Mouse (Mus musculus) forebrain, embryonic 15.5 days (tissue): ENCODE data around the gene Ifne. TPM values are rescaled to one million over a fixed set of nuclear protein-coding genes. Genes with fewer than 3 reads are reported as not detected.

ENCODE experiments used
- ATAC-seq: fragments of 200-750 bp; cut with Nextera tagmentation; replicated peaks from 2 replicates; pipeline ENCODE4 v1.8.0; 2017; ENCODE audit warnings: mild to moderate bottlenecking, moderate TSS enrichment, moderate library complexity
- H3K27ac ChIP-seq: fragments of 300-500 bp; sonication (generic); replicated peaks from 2 replicates; pipeline ENCODE4 v1.5.1; 2015; ENCODE audit warnings: mild to moderate bottlenecking, inconsistent platforms
- H3K27me3 ChIP-seq: fragments of 300-500 bp; sonication (generic); 2 replicates; pipeline ENCODE4 v1.6.1; 2015; ENCODE audit warnings: inconsistent platforms
- H3K36me3 ChIP-seq: fragments of 300-500 bp; sonication (generic); 2 replicates; pipeline ENCODE4 v1.6.1; 2015; ENCODE audit warnings: mild to moderate bottlenecking, inconsistent platforms
- H3K4me1 ChIP-seq: fragments of 300-500 bp; sonication (generic); 2 replicates; pipeline ENCODE4 v1.6.1; 2015; ENCODE audit warnings: inconsistent platforms
- H3K4me2 ChIP-seq: fragments of 300-500 bp; sonication (generic); replicated peaks from 2 replicates; pipeline ENCODE4 v1.6.1; 2015; ENCODE audit warnings: mild to moderate bottlenecking, inconsistent platforms
- H3K4me3 ChIP-seq: fragments of 300-500 bp; sonication (generic); 2 replicates; pipeline ENCODE4 v1.5.1; 2015; ENCODE audit warnings: mild to moderate bottlenecking, inconsistent platforms
- H3K9ac ChIP-seq: fragments of 300-500 bp; sonication (generic); replicated peaks from 2 replicates; pipeline ENCODE4 v1.6.1; 2015; ENCODE audit warnings: mild to moderate bottlenecking, inconsistent platforms
- H3K9me3 ChIP-seq: fragments of 300-500 bp; sonication (generic); 2 replicates; pipeline ENCODE4 v1.6.1; 2016; ENCODE audit warnings: inconsistent platforms
- WGBS: fragments of 180-500 bp; shearing (Covaris S2); methylation state at CpG from one replicate; pipeline ENCODE4 v1.1.7; 2015; ENCODE audit warnings: mixed read lengths; 5-methylcytosine and 5-hydroxymethylcytosine counted together
- polyA plus RNA-seq: library from polyadenylated mRNA; unstranded; fragments of >200 nt; fragmentation: Nextera tagmentation; extraction: Ambion mirVana; gene quantifications from 2 replicates; pipeline ENCODE4 v1.2.1, GENCODE M21; 2015

Ifne gene
- polyA plus RNA-seq, 1 experiment from 2014 or later: not detected

- Histone ChIP-seq H3K4me3 (no peak overlapping the region), H3K9me3 (no peaks in the 10 kb centered on the region), H3K36me3 (no peaks in the 10 kb centered on the region), H3K9ac (no peak overlapping the region), H3K4me2 (no peak overlapping the region), H3K4me1 (no peaks in the 10 kb centered on the region), H3K27me3 (no peaks in the 10 kb centered on the region), H3K27ac (no peak overlapping the region)
- ATAC-seq: no peak
- 93% methylated on average over 10 of the region's 10 CpGs for WGBS
These were observed 29.9 kb upstream of the Ifne start for GRCm38 (mm10) chr4:88909600-88910534.

DNA sequence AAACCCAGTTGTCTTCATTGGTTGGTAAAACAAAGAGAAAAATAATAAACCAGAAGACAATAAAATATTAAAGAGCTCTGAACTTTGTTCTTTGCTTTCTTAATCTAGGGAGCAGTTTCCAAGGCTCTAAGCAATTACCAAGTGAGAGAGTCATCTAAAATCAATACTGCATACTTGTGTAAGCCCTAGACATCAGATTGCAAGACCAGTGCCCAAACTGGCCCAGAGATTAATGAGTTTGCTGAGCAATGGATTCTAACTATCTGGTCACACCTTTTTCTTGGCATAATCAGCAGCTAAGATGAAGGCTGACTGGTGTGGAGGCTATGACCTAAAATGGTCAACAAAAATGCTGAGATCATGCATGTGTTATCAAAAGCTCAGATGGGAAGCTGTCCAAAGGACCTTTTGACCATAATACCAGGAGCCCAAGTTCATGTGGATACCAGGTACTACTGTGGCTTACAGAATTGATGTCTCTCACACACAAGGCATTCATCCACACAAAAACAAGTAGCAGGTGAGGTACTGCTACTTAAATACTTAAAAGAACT lies 13.3 kb upstream of the Ifne start:
- Histone ChIP-seq H3K4me3 (no peak overlapping the region), H3K4me2 (no peak overlapping the region), H3K27ac (no peak overlapping the region), H3K36me3 (no peaks in the 10 kb centered on the region), H3K9me3 (no peaks in the 10 kb centered on the region), H3K27me3 (no peaks in the 10 kb centered on the region), H3K9ac (no peak overlapping the region), H3K4me1 (no peaks in the 10 kb centered on the region)
- ATAC-seq: no peak

DNA sequence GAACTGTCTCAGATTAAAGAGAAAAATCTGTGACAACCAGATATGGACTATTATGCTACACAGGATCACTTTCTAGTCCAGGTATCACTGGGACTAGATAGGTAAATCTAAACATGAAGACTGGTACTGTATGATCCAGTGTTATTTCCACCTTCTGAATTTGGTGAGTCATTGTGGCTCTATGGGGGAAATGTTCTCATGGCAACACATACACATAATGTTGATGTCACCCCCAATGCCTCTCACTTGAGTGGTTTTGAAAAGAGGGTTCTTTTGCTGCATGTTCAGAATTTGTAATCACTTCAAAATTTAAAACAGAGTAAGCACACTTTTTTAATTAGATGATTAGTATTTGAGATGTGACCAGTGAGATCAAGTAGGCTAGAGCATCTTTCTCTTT lies 8.2 kb upstream of the Ifne start:
- H3K4me3 ChIP-seq: no peak overlapping the region
- H3K9me3 ChIP-seq: no peaks in the 10 kb centered on the region
- H3K9ac ChIP-seq: no peak overlapping the region
- H3K27ac ChIP-seq: no peak overlapping the region
- H3K4me1 ChIP-seq: no peaks in the 10 kb centered on the region
- H3K4me2 ChIP-seq: no peak overlapping the region
- no peak for ATAC-seq
- no peaks in the 10 kb centered on the region for H3K36me3 ChIP-seq
- H3K27me3 ChIP-seq: no peaks in the 10 kb centered on the region

DNA sequence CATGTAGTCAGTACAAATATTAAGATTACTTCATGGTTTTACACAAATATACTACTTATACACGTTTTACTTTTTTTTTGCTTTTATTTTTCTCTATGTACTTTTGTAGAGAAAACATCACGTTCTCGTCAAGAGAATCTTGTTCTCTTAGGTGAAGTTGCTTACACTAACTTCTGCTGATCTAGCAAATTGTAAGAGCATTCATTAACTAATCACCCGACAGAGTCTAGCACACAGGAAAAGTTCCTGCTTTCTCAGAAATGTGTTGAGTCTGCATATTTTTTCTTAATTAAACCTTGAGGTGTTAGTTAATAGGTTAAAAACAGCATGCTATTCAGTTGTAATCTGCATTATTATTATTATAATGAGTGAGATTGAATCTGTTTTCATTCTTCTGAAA lies 1.2 kb downstream of the Ifne start:
- WGBS: 70% methylated on average over 4 of the region's 4 CpGs
- H3K36me3 ChIP-seq: no peaks in the 10 kb centered on the region
- H3K9me3 ChIP-seq: no peaks in the 10 kb centered on the region
- H3K4me3 ChIP-seq: no peak overlapping the region
- H3K4me1 ChIP-seq: no peaks in the 10 kb centered on the region
- no peak overlapping the region for H3K27ac ChIP-seq
- H3K27me3 ChIP-seq: no peaks in the 10 kb centered on the region
- no peak overlapping the region for H3K9ac ChIP-seq
- no peak for ATAC-seq
- no peak overlapping the region for H3K4me2 ChIP-seq

DNA sequence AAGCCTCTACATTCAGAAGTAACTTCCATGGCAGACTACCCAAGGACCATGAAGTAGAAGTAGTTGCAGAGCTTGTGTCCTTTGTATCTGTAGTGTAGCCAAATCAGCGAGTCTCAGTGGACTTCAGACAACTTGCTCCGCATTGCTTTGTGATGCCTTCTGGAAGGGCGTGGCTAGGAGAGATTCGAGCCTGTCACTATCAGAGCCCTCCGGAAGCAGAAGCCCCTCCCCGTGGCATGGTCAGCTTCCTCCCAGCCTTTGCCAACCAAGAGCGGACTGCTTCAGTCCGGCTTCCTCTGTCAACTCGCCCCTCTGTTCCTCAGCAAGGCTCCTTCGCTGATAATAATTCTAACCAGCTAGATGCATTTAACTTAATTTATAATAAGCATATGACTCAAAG lies 1.8 kb downstream of the Ifne start:
- Histone ChIP-seq H3K4me1 (no peaks in the 10 kb centered on the region), H3K4me3 (no peak overlapping the region), H3K9ac (no peak overlapping the region), H3K27ac (no peak overlapping the region), H3K9me3 (no peaks in the 10 kb centered on the region), H3K4me2 (no peak overlapping the region), H3K36me3 (no peaks in the 10 kb centered on the region), H3K27me3 (no peaks in the 10 kb centered on the region)
- WGBS: 56% methylated on average over 10 of the region's 10 CpGs
- ATAC-seq: no peak

DNA sequence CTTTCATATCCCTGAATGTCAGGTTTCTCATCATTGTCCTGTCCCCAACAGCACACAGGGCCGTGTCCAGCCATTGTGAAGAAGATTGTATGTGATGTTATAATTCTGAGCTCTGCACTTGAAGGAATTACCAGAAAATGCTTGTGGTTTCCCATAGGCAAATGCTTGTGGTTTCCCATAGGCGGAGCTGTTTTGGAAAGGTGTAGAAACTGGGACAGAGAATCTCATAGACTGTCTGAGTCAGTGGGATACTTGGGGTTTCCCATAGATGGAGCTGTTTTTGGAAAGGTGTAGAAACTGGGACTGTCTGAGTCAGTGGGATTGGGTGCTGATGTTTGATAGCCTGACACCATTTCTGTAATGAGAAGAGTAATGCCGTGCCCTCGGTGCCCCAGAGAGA lies 3.5 kb downstream of the Ifne start:
- no peak overlapping the region for H3K4me2 ChIP-seq
- no peak overlapping the region for H3K4me3 ChIP-seq
- whole genome bisulfite sequencing: 90% methylated on average over 4 of the region's 4 CpGs
- no peaks in the 10 kb centered on the region for H3K9me3 ChIP-seq
- no peaks in the 10 kb centered on the region for H3K27me3 ChIP-seq
- ATAC-seq: no peak
- H3K36me3 ChIP-seq: no peaks in the 10 kb centered on the region
- no peaks in the 10 kb centered on the region for H3K4me1 ChIP-seq
- no peak overlapping the region for H3K27ac ChIP-seq
- H3K9ac ChIP-seq: no peak overlapping the region

- no peaks in the 10 kb centered on the region for H3K4me1 ChIP-seq
- WGBS: 65% methylated on average over 4 of the region's 4 CpGs
- 0 out of 2 replicates have a peak, but pooled peaks cover 3% of the 10 kb centered on the region for H3K27me3 ChIP-seq
- H3K9me3 ChIP-seq: no peaks in the 10 kb centered on the region
- no peak overlapping the region for H3K27ac ChIP-seq
- no peak overlapping the region for H3K9ac ChIP-seq
- H3K4me3 ChIP-seq: no peak overlapping the region
- no peak overlapping the region for H3K4me2 ChIP-seq
- no peak; the same call in 1 of the 2 replicates for ATAC-seq
- no peaks in the 10 kb centered on the region for H3K36me3 ChIP-seq
These were observed 4.4 kb downstream of the Ifne start for GRCm38 (mm10) chr4:88875435-88876095.

DNA sequence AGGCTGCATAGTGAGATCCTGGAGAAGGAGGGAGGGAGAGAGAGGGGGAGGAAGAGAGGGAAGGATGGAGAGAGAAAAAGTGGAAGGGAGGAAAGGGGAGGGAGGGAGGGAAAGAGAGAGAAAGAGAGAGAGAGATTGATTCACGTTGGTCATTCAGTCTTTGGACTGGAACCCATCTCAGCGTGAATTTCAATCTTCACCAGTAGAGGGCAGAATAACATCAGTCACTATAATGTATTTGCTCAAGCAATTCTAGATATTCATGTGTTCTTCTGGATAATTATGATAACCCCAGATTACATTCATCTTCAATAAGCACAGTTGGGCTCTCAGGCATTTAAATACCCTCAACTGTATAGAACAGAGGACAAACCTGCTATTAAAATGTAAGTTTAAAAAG lies 7.3 kb downstream of the Ifne start:
- H3K36me3 ChIP-seq: no peaks in the 10 kb centered on the region
- 0 out of 2 replicates have a peak, but pooled peaks cover 5% of the 10 kb centered on the region for H3K27me3 ChIP-seq
- no peak overlapping the region for H3K9ac ChIP-seq
- no peaks in the 10 kb centered on the region for H3K9me3 ChIP-seq
- no peak for ATAC-seq
- 3% methylated on average over 2 of the region's 2 CpGs for WGBS
- H3K27ac ChIP-seq: no peak overlapping the region
- H3K4me3 ChIP-seq: no peak overlapping the region
- H3K4me1 ChIP-seq: peaks cover 9% of the 10 kb centered on the region; the same call in 1 of the 2 replicates
- H3K4me2 ChIP-seq: no peak overlapping the region

GRCm38 (mm10) chr4:88867926-88868911 lies 11.8 kb downstream of the Ifne start:
- 0 out of 2 replicates have a peak, but pooled peaks cover 11% of the 10 kb centered on the region for H3K27me3 ChIP-seq
- H3K9me3 ChIP-seq: no peaks in the 10 kb centered on the region
- peak; percentile 84 for ATAC-seq
- no peaks in the 10 kb centered on the region for H3K36me3 ChIP-seq
- 7% methylated on average over 31 of the region's 31 CpGs for WGBS
- peaks cover 12% of the 10 kb centered on the region; the same call in 1 of the 2 replicates for H3K4me1 ChIP-seq
- H3K27ac ChIP-seq: no peak overlapping the region
- H3K4me2 ChIP-seq: peak overlapping the region; percentile 84
- peak overlapping the region; percentile 54 for H3K4me3 ChIP-seq
- H3K9ac ChIP-seq: peak overlapping the region; percentile 39

GRCm38 (mm10) chr4:88867366-88867925 lies 12.6 kb downstream of the Ifne start:
- no peaks in the 10 kb centered on the region for H3K9me3 ChIP-seq
- no peak overlapping the region for H3K9ac ChIP-seq
- peak; percentile 67 for ATAC-seq
- peak overlapping the region; percentile 54 for H3K4me3 ChIP-seq
- WGBS: under 1% methylated on average over 8 of the region's 8 CpGs
- H3K36me3 ChIP-seq: no peaks in the 10 kb centered on the region
- H3K4me1 ChIP-seq: peaks cover 12% of the 10 kb centered on the region; the same call in 1 of the 2 replicates
- H3K27me3 ChIP-seq: 0 out of 2 replicates have a peak, but pooled peaks cover 11% of the 10 kb centered on the region
- H3K27ac ChIP-seq: no peak overlapping the region
- peak overlapping the region; percentile 84 for H3K4me2 ChIP-seq

DNA sequence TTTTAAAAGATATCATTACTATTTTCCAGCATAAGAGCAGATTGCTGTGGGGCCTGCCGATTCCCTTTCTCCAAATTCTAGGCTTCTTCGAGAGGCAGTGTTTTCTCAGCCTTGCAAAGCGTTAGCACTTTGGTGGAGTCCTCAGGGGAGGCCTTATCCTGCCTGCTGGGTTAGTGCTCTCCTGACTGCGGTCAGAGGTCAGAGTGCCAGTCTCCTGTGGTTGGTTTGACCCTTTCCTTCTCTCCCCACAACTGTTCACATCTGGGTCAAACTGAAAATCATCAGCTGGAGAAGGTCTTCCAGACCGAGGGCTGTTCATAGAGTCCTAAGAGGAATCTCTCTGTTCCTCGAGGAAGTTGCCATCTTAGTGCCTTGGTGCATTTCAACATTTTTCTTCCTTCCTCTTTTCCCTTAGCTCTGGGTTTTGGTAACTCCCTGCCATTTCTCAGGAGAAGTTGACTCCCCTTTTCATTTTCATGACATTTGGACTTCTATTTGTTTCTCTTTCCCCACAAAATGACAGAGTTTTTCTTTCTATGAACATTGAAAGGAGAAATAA lies 14.9 kb downstream of the Ifne start:
- no peak for ATAC-seq
- Histone ChIP-seq H3K4me3 (no peak overlapping the region), H3K9ac (no peak overlapping the region), H3K27ac (no peak overlapping the region), H3K9me3 (no peaks in the 10 kb centered on the region), H3K27me3 (0 out of 2 replicates have a peak, but pooled peaks cover 6% of the 10 kb centered on the region), H3K4me2 (no peak overlapping the region), H3K4me1 (peaks cover 12% of the 10 kb centered on the region; the same call in 1 of the 2 replicates), H3K36me3 (no peaks in the 10 kb centered on the region)
- WGBS: 67% methylated on average over 6 of the region's 6 CpGs
